Mouse (Mus musculus): ENCODE measurements around the gene Nuak1. TPM values are rescaled to one million over a fixed set of nuclear protein-coding genes. Genes with fewer than 3 reads are reported as not detected.

Gene Nuak1
- polyA plus RNA-seq, 1 experiment = 5.7 TPM

DNA sequence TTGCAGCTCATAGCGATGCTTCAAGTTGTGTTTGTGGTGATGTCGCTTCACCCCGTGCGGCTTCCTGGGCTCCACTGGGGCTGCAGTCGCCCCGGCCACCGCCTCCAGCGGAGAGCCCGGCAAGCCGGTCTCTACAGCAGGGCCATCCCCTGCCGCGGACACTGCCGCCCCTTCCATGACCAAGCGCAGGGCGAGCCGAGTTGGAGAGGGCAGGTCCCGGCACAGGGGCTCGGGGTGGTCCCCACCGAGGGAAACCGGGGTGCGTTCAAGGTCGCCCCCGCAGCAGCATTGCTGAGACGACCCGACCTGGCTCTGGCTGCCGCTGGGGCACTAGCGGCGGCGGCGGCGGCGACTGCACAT lies 236 bp downstream of the Nuak1 start:
- no peak overlapping the region for H3K27ac ChIP-seq (ENCODE audit: control insufficient read depth, insufficient read depth, low read length)
- no peak for TF ChIP-seq POLR2A (IDR thresholded peaks at IDR 0.05; ENCODE audit: control insufficient read depth, extremely low read depth, insufficient read depth, low read length, poor library complexity)
- peak; percentile 9; the same call in 1 of the 2 replicates for TF ChIP-seq CTCF (IDR thresholded peaks at IDR 0.05; ENCODE audit: borderline replicate concordance, control insufficient read depth, extremely low read depth, insufficient read depth, low read length, poor library complexity)
- peaks cover 10% of the 10 kb centered on the region for H3K4me1 ChIP-seq (replicated peaks; ENCODE audit: control insufficient read depth, insufficient read depth, low read length)
- WGBS = under 1% methylated on average over 29 of the region's 32 CpGs
- no peak for DNase-seq
- peaks cover 3% of the 10 kb centered on the region; the same call in 1 of the 2 replicates for H3K27me3 ChIP-seq (ENCODE audit: control insufficient read depth, insufficient read depth, low read length)
- no peaks in the 10 kb centered on the region for H3K36me3 ChIP-seq (ENCODE audit: control insufficient read depth, insufficient read depth, low read length)
- H3K4me3 ChIP-seq (ENCODE audit: control insufficient read depth, insufficient read depth, low read length) = peak overlapping the region; percentile 75

DNA sequence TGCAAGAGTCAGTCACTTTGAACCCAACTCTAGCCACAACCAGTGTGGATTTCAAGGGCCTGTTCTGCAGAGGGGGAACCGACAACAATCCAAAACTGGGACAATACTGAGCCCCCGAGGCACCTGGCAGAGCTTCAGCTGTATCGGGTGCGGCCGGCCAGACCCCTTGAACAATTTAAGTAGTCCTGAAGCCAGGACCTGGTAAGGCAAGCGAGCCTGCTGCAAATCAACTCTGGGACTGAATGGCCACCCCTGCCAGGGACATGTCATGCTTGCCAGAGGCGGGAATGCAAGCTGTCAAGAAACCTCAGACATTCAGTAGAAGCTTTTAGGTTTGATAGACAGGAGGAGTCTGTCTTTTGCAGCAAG lies 1.2 kb downstream of the Nuak1 start:
- Histone ChIP-seq H3K36me3 (ENCODE audit: control insufficient read depth, insufficient read depth, low read length) (no peaks in the 10 kb centered on the region), H3K27ac (ENCODE audit: control insufficient read depth, insufficient read depth, low read length) (no peak overlapping the region), H3K4me3 (ENCODE audit: control insufficient read depth, insufficient read depth, low read length) (0 out of 2 replicates have a peak overlapping the region, but pooled peaks have one; percentile 0), H3K4me1 (replicated peaks; ENCODE audit: control insufficient read depth, insufficient read depth, low read length) (peaks cover 10% of the 10 kb centered on the region), H3K27me3 (ENCODE audit: control insufficient read depth, insufficient read depth, low read length) (peaks cover 3% of the 10 kb centered on the region; the same call in 1 of the 2 replicates)
- TF ChIP-seq CTCF (IDR thresholded peaks at IDR 0.05; ENCODE audit: borderline replicate concordance, control insufficient read depth, extremely low read depth, insufficient read depth, low read length, poor library complexity) = no peak
- DNase-seq = no peak
- WGBS = 53% methylated on average over 7 of the region's 7 CpGs

DNA sequence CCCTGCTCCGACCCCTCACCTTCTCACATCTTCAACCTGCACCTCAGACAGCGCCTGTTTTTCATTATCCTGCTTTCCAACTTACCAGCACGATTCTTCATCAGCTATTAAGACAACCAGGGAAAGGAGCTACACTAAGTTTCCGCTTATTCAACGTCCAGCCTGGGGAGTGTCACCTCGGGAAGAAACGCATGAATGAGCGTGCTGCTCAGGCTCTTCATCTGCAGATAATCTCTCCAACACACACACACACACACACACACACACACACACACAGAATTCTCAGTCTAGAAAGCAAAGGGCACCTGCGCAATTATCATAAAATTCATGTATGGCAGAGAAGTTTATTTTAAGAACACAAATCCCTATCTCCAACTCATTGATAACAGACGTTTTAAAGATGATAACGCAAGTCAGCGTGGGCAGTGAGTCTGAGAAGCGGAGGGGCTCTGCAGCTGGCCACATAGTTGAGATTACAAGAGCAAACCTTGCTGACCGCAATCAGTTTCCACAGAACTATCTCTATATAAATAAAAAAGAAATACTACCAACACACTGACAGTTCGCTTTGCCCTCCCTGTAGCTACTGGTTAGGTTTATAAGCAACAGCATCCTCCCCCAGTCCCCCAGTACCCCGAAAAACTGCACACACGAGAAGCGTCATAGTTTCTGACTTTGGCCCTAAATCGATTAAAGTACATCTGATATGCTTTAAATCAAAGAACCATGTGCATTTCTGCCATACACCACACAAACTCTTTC lies 1.8 kb downstream of the Nuak1 start:
- 69% methylated on average over 19 of the region's 19 CpGs for WGBS
- Histone ChIP-seq H3K4me1 (replicated peaks; ENCODE audit: control insufficient read depth, insufficient read depth, low read length) (peaks cover 10% of the 10 kb centered on the region), H3K4me3 (ENCODE audit: control insufficient read depth, insufficient read depth, low read length) (no peak overlapping the region), H3K36me3 (ENCODE audit: control insufficient read depth, insufficient read depth, low read length) (no peaks in the 10 kb centered on the region), H3K27ac (ENCODE audit: control insufficient read depth, insufficient read depth, low read length) (no peak overlapping the region), H3K27me3 (ENCODE audit: control insufficient read depth, insufficient read depth, low read length) (peaks cover 3% of the 10 kb centered on the region; the same call in 1 of the 2 replicates)
- TF ChIP-seq POLR2A (IDR thresholded peaks at IDR 0.05; ENCODE audit: control insufficient read depth, extremely low read depth, insufficient read depth, low read length, poor library complexity) (no peak), CTCF (IDR thresholded peaks at IDR 0.05; ENCODE audit: borderline replicate concordance, control insufficient read depth, extremely low read depth, insufficient read depth, low read length, poor library complexity) (no peak)
- no peak for DNase-seq

DNA sequence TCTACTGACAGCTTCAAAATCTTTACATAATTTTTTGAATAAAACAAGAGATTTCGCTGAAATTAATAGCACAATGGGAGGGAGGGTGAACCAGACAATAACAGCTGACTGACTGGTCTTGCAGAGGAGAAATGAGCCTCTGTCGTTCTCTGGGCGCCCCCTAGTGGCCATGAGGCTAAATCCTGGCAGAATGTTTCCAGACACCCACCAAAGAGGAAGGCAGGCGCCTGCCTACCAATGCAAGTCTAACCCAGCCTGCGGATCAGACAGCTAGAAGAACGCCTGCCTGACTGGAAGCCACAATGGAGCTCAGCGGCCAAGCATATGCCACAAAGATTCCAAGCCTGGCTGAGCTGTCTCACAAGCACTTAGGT lies 2.4 kb downstream of the Nuak1 start:
- 4% methylated on average over 7 of the region's 7 CpGs for WGBS
- H3K27ac ChIP-seq (ENCODE audit: control insufficient read depth, insufficient read depth, low read length) = no peak overlapping the region
- H3K36me3 ChIP-seq (ENCODE audit: control insufficient read depth, insufficient read depth, low read length) = no peaks in the 10 kb centered on the region
- H3K4me1 ChIP-seq (replicated peaks; ENCODE audit: control insufficient read depth, insufficient read depth, low read length) = peaks cover 10% of the 10 kb centered on the region
- H3K27me3 ChIP-seq (ENCODE audit: control insufficient read depth, insufficient read depth, low read length) = peaks cover 3% of the 10 kb centered on the region; the same call in 1 of the 2 replicates
- peak; percentile 91 for DNase-seq
- no peak overlapping the region for H3K4me3 ChIP-seq (ENCODE audit: control insufficient read depth, insufficient read depth, low read length)
- TF ChIP-seq CTCF (IDR thresholded peaks at IDR 0.05; ENCODE audit: borderline replicate concordance, control insufficient read depth, extremely low read depth, insufficient read depth, low read length, poor library complexity) (peak; percentile 75; the same call in 1 of the 2 replicates), POLR2A (IDR thresholded peaks at IDR 0.05; ENCODE audit: control insufficient read depth, extremely low read depth, insufficient read depth, low read length, poor library complexity) (no peak)

DNA sequence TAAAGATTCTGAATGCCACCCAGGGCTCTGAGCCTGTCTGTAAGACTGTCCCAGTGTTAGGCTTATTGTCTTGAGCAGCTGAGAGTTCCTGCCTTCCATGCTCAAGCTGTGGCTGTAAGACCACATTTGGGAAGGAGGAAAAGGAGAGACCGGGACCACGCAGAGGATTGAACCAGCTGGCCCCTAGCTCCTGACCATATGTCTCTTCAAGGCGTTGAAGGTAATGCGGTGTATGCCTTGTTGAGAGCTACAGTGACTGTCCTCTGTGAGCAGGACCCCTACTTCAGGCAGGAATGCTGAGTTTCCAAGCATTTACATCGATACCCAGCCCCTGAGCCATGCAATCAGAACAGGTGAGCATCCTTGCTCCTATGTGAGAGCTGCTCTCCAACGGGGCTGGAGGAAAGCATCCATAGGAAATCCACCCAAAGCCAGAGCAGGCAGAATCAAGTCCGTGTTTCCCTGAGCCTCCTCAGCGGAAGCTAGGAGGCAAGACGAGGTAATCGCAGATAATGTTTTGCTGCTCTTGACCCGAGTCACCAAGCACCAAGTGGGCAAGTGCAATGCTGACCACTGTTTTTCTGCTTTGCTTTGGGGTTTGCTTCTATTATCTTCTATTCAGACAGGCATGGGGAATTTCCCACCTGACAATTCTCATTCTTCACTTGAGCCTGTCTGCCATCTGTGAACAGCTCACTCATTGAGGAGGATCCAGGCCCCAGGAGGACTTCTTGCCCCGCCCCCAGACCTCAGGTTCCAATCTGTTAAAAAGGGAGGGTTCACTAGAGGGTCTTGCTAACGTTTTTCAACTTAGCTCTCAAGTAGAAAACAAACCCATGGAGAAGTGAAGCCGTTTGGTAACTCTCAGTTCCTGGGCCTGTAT lies 3.0 kb downstream of the Nuak1 start:
- TF ChIP-seq CTCF (IDR thresholded peaks at IDR 0.05; ENCODE audit: borderline replicate concordance, control insufficient read depth, extremely low read depth, insufficient read depth, low read length, poor library complexity) (no peak), POLR2A (IDR thresholded peaks at IDR 0.05; ENCODE audit: control insufficient read depth, extremely low read depth, insufficient read depth, low read length, poor library complexity) (no peak)
- WGBS = 68% methylated on average over 14 of the region's 14 CpGs
- no peak for DNase-seq
- no peak overlapping the region for H3K27ac ChIP-seq (ENCODE audit: control insufficient read depth, insufficient read depth, low read length)
- H3K27me3 ChIP-seq (ENCODE audit: control insufficient read depth, insufficient read depth, low read length) = peaks cover 3% of the 10 kb centered on the region; the same call in 1 of the 2 replicates
- peaks cover 10% of the 10 kb centered on the region for H3K4me1 ChIP-seq (replicated peaks; ENCODE audit: control insufficient read depth, insufficient read depth, low read length)
- no peaks in the 10 kb centered on the region for H3K36me3 ChIP-seq (ENCODE audit: control insufficient read depth, insufficient read depth, low read length)
- H3K4me3 ChIP-seq (ENCODE audit: control insufficient read depth, insufficient read depth, low read length) = no peak overlapping the region

DNA sequence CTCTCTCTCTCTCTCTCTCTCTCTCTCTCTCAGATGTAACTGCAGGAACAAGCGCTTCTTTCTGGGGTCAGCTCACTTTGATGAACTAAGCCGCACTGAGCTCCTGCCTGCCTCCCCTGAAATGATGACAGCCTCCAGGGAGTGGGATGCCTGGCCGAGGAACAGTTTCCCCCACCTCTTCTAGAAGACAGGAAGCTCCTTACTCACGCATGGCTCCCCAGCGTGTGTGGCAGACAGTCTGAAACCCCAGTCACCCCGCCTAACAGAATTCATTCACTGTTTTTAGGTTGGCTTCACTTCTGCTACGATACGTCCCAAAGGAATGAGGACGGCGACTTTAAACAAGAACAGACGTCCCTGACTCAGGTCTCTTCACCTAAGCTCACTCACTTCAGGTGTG lies 4.5 kb downstream of the Nuak1 start:
- DNase-seq = no peak

More for the DNA sequence above, 4.5 kb downstream of the Nuak1 start:
- H3K36me3 ChIP-seq (ENCODE audit: control insufficient read depth, insufficient read depth, low read length) = no peaks in the 10 kb centered on the region
- peaks cover 5% of the 10 kb centered on the region; the same call in 1 of the 2 replicates for H3K4me1 ChIP-seq (replicated peaks; ENCODE audit: control insufficient read depth, insufficient read depth, low read length)
- TF ChIP-seq POLR2A (IDR thresholded peaks at IDR 0.05; ENCODE audit: control insufficient read depth, extremely low read depth, insufficient read depth, low read length, poor library complexity) (no peak), CTCF (IDR thresholded peaks at IDR 0.05; ENCODE audit: borderline replicate concordance, control insufficient read depth, extremely low read depth, insufficient read depth, low read length, poor library complexity) (no peak)
- no peak overlapping the region for H3K4me3 ChIP-seq (ENCODE audit: control insufficient read depth, insufficient read depth, low read length)
- 76% methylated on average over 11 of the region's 11 CpGs for WGBS
- peaks cover 3% of the 10 kb centered on the region; the same call in 1 of the 2 replicates for H3K27me3 ChIP-seq (ENCODE audit: control insufficient read depth, insufficient read depth, low read length)
- H3K27ac ChIP-seq (ENCODE audit: control insufficient read depth, insufficient read depth, low read length) = no peak overlapping the region

All from thymus, adult 2 months (tissue).